Mouse (Mus musculus): ENCODE results near the gene Cpa5.
A peak's percentile ranks its signal among the peaks of the same experiment; 100 is the strongest.

Cpa5 gene

DNA sequence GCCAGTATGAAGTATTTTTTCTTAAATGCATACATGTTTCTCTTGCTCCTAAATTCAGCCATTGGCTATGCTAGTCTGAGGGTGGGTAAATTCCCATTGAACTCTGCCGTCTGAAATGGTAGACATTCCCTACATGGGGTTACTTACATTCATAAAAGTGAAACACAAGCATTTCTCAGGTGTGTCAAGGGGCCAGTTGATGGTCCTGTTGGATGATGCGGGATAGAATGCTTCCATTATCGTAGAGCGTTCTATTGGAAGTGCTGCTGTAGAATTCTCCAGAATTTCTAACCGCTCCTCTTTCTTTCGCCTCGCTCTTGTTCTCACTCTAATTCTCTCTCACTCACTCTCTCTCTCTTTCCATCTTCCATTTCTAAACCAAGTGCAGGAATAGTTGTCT, at the start of gene Cpa5:
Gene Cpa5 (plus strand): TSS at position 301 of the 400 bp plus-strand sequence.
- no peak for DNase-seq (ENCODE audit: low spot score in 2 of 2)

DNA sequence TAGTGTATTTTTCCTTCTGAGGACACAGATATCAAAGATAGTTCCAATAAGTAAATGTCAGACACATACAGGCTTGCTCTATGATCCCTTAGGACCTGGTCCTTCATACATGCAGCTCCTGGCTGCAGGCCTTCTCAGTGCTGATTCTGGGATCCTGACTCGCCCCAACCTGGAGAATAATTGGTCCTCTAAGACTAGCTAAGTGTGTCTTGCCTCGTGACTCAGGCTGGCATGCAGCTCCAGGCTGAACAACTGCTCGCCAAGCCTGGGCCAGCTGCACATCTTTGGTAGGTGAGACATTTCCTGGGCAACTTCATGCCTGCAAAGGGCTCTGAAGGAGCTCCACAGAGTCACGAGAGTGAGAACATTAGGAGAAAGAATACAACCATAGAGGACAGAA, 48.7 kb upstream of the Cpa5 start:
- DNase-seq (ENCODE audit: low spot score in 2 of 2), result no peak

DNA sequence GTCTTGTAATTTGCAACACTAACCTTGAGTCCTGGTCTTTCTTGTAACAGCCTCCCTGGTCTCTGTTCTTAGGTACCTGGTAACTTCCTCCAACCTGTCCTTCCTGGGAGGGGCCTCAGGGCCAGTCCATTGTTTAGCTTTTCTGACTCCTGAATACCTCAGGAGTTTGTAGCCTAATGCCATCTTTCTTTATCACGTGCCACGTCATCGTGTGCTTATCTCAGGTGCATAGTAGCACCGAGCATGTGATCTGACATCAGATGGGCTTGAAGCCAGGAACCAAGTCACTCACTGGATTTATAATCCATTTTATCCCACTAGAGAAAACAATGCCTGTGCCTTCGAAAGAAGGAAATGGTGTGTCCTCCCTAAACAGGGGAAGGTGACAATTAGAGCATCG, 47.2 kb upstream of the Cpa5 start:
- no peak for DNase-seq (ENCODE audit: low spot score in 2 of 2)

DNA sequence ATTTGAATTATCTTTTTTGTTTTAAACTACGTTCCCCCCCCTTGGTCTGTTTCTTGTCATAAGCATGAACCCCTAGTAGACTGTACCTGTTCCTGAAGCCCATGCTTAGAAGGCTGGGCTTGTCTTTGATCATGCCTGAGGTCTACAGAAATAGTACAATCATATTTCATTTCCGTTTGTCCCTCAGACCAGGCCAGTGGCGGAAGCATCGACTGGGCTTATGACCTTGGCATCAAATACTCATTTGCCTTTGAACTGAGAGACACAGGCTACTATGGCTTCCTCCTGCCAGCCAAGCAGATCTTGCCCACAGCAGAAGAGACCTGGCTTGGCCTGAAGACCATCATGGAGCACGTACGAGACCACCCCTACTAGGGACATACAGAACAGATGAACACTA, 46.8 kb upstream of the Cpa5 start:
- no peak for DNase-seq (ENCODE audit: low spot score in 2 of 2)

DNA sequence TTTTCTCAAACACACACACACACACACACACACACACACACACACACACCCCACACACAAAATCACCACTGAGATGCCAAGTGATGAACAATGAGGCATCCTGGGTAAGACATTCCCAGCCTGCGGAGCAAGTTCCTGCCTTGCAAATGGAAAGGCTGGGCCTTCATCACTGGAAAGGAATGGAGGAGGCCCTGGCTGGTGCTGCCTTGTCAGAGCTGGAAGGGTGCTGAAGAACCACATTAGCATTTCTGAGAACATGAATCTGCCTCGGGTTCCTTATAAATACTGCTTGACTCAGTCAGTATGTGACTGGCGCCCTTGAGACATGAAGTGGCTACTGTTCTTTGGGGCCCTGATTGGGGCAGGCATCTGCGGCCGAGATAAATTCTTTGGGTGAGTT, 42.7 kb upstream of the Cpa5 start, which contains the start of gene Cpa4:
Gene Cpa4 (plus strand): TSS at position 301 of the 400 bp plus-strand sequence.
- DNase-seq (ENCODE audit: low spot score in 2 of 2), result no peak

DNA sequence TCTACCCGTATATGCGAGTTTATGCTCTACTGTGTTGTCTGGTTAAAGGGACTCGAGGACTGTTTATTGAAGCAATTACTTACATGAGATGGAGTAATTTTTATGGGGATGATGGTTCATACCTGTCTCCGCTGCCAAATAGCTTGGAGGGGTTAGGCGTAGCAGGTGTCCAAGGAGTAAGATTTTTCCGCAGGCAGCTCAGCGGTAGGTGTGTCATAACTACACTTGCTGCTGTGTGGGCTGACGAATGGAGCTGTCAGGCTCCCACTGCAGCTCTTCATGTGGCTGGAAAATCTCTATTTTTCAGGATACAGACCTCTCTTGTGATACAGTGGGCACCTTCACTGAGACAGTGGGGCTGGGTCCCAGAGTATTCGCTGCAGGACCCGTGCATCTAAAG, 41.5 kb upstream of the Cpa5 start:
- peak in 1 of 2 experiments; percentile 35 for DNase-seq (ENCODE audit: low spot score in 2 of 2)

DNA sequence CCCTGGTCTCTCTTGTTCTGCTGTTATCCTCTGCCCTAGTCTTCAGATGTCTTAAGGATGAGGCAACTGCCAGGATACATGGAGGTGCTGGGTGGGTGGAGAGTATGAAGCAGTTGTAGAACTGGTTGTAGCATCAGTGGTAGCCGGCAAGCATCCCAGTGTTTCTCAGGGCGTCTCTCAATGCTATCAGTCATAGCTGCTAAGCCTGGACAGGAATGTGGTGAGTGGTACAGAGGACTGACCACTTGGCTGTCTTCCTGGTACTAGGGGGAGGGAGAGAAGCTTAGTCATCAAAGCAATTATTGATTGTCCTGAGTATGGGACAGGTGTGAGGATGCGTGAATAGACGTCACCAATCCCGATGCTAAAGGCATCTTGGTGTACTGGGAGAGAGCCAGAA, 40.8 kb upstream of the Cpa5 start:
- no peak for DNase-seq (ENCODE audit: low spot score in 2 of 2)

DNA sequence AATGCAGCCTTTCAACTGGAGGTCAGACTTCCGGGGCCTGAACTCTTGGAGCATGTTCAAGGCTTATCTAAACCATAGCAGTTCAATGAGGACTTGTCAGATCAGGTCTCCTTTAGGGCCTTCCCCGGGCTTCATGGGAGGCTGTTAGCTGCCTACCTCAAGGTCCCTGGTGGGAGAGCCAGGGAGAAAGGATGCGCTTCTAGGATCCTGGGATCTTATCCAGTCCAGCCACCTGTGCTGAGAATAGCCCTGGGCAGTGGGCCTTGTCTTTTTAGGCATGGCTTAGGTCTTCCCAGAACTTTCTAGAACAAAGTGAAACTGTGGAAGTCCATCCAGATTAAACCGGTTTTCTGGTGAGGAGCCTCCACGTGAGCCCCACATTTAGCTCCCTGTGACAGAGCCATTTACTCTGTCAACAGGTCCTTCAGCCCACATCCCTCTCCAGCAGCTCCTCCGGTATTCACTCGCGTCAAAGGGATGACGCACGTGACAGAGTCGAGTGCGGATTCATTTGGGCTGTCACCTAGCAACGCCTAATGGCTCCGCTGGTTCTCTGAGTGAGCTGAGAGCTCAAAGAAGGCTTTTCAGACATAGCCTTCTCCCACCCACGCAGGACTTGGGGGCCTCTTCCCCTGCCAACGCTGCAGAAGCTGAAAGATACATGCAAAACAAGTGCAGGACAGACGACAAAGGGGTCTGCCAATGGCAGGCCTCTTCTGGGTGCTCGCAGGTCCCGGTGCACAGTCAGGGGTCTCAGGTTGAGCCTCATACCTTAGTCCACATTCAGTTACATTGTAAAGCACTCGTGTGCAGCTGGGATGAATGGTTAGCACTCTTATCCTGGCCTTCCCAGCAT, 38.1 kb upstream of the Cpa5 start:
- DNase-seq (ENCODE audit: low spot score in 2 of 2), result peak; percentile 69 to 89

DNA sequence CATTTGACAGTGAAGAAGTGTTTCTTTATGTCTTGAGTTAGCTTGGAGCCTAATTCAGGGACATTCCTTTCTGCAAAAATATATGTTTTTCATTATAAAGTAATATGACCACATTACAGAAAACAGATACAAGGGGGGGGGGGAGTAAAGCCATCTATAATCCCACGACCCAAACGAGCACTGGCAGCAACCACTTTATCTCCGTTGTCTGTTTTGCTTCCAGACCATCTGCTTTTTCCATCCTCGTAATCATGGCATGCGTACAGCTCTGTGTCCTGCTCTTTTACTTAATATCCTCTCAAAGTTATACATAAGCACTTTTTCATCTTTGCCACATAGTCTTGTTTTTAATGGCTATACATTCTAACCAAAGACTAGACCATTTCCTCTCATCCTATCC, 37.4 kb upstream of the Cpa5 start:
- DNase-seq (ENCODE audit: low spot score in 2 of 2), result no peak

DNA sequence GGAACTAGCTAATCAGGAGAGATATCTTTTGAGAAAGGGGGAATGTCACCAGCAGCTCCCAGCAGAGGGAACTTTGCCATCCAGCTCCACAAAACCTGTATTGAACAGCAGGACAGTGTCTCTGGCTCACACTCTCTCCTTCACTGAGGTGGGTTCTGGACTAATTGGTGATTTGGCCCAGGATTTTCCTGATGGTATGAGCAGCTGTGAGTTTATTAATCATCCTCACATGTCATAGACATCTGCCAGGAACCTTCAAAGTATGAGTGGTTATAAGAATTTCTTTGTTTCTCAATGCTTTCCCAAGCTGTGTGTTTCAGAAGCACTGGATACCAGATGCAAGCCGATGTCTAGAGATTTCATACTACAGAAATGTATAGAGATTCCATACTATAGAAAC, 35.9 kb upstream of the Cpa5 start:
- no peak for DNase-seq (ENCODE audit: low spot score in 2 of 2)

DNA sequence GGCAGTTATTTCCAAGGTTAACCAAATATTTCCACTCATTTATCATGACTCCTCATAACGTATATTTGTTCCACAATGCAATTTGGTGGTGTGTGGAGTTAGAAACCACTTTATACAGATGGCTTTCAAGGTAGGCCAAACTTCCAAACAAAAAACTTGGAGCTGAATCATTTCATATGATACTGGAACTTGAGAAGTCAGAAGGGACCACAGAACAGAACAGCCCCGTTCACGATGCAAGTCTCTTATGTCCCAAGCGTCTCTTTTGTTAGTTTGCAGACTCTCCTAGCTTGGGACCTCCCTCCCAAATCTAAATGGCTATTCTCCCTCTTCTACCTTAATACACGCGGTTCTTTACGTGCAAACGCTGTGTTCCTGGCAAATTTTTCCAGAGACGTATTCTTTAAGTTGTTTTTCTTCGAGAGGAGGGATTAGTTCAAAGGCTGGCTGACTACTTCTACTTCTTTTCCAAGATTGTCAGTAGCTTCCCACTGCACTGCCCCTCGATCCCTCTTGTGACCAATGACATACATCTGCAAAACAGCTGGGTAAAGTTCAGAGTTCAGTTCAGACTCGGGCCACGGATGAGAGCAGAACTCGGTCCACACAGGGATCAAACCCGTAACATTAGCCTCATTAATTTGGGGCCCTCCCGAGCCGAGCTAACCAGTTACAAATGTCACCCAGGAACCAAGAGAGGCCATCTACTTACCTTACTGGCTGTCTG, 34.2 kb upstream of the Cpa5 start:
- DNase-seq (ENCODE audit: low spot score in 2 of 2), result no peak

DNA sequence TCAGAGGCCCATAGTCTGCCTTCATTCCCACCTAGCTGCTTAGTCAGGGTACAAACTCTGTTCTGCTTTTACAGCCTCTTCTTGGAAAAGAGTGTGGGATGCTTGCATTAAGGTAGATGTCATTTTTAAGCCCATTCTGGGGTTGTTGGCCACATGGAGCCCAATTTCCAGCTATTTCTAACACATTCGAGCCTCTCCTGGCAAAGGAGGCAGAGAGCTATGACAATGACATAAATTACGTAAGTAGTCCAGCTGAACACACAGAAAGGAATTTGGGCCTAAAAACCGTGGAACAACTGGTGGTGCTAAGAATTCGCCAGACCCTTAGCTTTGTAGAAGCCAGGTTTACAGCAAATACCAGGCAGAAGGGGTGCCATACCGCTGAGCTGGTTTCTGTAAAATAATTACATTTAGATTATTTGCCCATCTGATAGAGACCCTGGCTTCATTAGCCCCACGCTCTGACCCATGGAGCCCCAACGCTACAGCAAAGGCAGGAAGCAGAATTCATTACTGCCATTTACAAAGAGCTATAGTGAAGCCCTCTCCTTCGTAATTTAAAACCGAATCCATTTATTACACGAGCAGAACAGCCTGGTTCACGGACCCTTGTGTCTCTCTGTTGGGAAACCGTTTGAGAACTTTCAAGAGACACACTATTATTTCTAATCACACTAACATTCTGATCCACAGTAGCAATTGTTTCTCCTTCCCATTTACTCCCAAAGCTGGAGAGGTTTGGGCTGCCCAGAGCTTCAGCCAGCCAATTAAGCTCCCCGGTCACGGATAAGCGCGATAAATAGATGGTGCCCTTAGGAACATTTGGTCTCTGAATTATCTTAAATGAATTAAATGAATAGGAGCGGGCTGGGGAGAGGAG, 30.6 kb upstream of the Cpa5 start:
- DNase-seq (ENCODE audit: low spot score in 2 of 2), result no peak

DNA sequence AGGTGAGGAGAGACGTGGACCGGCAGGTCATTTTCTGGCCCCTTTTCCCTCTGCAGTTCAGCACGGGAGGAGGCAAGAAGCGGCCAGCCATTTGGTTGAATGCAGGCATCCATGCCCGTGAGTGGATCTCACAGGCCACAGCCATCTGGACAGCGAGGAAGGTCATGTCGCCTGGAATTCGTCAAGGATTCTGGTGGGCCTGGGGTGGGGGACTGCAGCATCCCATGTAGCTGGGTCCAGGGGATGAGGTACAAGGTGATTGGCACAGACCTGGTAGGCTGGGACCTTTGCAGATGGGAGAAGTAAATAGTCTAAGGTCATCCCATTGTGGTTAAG, 30.0 kb upstream of the Cpa5 start:
- DNase-seq (ENCODE audit: low spot score in 2 of 2), result no peak

DNA sequence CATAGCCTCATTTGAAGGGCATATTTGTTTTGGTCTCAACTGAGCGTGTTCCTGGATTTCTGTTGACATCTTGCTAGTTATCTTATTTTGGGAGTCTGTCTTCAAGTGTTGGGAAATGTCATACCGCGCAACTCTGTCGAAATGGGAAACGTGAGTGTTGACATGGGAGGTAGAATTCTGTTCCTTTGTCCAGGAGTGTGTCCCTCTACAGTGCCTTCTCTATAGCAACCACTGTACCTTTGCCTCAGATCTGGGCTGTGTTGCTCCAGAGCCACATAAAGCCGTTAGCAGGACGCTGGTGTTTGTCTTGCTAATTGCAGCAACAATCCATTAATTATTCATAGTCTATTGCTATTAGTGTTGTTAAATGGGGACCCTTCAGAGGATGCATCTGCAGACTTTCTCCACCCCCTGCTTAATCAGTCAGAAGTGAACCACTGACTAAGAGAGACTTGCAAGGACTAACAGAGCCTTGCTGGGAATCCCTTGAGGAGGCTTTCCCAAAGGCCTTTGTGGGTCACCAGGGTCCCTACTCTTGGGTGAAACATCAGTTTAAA, 23.8 kb upstream of the Cpa5 start:
- no peak for DNase-seq (ENCODE audit: low spot score in 2 of 2)

DNA sequence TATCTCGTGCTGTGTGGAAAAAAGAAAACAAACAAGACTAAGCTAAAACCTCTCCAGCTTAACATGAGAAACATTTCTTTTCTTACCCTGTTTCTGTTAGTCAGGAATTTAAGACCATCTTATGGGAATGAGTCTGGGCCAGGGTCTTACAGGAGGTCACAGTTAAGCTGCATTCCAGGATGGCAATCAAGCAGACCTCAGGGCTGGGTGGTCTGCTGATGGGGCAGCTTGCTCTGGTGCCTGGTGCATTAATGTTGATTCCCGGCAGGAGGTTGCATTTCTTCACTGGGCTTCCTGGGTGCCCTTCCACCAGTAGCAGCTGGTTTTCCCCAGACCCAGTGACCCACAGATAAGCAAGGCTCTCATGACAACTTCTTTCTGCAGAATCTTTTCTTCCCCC, 21.0 kb upstream of the Cpa5 start:
- DNase-seq (ENCODE audit: low spot score in 2 of 2), result no peak

DNA sequence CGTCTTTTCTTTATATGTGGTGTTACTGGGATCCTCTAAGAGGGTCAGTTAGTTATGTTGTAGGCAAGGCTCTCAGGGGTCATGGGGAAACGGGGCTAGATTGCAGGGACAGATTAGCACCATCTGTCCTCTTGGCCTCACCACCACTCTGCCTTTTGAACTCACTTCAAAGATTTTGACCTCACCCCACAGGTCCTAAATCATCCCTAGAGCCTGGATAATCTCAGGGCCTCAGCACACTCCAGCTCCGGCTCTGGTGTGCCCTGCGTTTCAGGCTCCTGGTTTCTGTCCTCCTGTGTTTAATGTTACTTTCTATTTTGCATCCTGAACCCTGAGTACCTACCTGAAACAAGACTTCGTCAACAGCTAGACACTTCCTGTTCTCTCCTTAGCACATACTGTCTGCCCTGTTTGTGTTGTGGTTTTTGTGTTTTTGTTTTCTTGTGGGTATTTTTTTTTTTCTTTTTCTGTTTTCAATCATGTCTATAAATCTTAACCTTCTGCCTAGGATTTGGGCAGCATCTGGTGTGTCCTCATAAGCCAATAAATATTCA, 18.9 kb upstream of the Cpa5 start:
- no peak for DNase-seq (ENCODE audit: low spot score in 2 of 2)

DNA sequence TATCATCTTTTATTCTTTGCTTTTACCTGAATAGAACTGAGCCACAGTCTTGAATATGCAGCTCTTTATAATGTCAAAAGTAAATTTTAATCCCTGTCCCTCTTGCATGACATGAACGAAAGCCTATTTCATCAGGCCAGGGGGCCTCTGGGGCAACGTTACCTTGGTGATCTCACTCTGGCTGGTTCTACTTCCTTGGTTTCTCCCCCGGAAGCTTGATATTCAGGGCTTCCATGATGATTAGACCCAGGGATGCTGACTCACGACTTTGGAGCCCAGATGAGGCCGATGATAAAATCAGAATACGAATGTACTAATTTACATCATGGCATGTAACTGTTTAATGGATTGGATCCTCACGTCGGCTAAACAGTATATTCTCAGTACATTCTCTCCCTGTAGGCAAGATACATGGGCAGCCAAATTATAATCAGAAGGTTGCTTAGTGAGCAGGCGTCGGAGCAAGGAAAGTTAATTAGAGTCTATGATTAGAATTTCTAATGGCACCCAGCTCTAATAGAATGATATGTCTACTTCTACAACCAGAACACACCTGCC, 18.3 kb upstream of the Cpa5 start:
- DNase-seq (ENCODE audit: low spot score in 2 of 2), result no peak

DNA sequence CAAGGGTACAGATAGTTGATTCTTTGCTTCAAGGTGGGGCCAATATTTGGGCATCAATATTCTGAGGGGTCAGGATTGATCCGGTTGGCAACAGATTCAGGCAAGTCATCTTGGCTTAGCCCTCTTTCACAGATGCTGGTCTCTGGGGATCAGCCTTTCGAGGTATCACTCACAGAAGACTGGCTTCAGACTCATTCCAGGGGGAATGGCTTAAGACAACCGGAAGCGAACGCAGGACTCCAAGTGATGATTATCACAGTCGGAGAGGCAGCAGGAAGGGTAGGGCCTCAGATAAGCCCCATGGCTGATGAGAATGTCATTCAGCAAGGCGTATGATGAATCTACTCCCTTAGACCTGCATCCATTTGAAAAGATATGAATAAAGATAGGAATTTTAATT, 16.4 kb upstream of the Cpa5 start:
- DNase-seq (ENCODE audit: low spot score in 2 of 2), result no peak

DNA sequence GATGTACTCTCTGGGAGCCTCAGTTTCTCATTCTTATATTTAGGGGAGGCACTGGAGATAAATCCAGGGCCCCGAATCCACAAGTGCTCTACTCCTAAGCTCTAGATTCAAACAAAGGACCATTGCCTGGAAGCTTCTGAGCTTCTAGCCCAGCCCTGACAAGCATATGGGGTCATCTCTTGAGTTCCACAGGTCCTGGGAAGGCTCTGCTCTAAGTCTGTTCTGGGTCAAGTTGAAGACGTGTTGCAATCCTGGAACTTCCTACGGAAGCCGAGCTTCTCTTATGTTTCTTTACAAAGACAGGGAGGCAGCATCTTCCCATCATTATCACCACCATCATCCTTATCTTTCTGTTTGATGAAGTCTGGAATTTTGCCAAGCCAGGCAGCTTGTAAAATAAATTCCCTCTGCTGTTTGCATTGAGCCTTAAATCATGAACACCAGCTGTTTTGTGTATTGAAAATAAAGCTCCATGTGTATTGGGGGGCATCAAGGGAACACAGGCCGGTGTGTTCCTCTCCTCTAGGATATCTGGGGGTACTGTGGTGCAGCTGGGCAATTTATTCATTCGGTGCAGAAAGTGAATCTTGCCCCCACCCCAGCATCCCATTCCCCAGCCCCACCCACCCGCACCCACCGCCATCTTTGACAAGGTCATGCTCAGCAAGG, 14.4 kb upstream of the Cpa5 start:
- no peak for DNase-seq (ENCODE audit: low spot score in 2 of 2)

DNA sequence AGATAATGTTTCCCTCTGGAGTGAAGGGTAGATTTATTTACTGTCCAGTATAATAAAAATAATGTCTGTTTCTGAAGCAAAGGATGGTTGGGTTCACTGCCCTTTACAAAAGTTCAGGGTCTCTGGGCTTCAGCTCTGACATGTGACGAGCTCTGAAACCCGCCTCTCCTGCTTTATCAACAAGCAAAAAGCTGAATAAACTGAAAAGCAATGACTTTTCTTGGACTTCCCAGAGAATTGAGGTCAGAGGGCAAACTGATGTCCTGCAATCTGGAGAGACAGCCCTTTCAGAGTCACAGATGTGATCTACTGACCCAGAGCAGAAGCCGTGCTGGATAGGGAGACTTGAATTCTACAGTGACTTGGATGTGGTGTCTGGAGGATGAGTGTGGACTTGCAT, 10.8 kb upstream of the Cpa5 start:
- DNase-seq (ENCODE audit: low spot score in 2 of 2), result no peak

DNA sequence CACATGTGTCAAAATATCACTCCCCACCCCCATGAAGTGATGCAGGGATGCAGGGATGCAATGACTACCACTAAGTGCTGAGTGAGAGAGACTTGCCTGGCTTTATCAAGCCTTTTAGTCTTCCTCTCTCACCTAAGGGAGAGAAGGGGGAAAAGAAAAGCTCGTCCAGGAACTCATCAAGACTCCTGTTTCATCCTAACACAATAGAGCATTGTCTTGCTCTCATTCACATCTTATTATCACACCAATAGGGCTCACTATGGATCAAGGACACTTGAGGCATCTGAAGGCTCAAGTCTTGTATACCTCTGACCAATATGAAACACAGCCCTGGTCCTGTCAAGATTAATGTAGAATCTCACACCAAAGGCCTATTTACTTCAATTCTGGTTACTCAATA, 9.8 kb upstream of the Cpa5 start:
- DNase-seq (ENCODE audit: low spot score in 2 of 2), result no peak
